Mouse (Mus musculus) E14TG2a.4 (cell line): Measurements from ENCODE around the gene Lemd2.

Experiments used
- CTCF ChIP-seq: conservative IDR thresholded peaks from 2 replicates; pipeline ENCODE4 v1.5.1; 2014; ENCODE audit warnings: low read length
- NANOG ChIP-seq: IDR thresholded peaks from 2 replicates; pipeline ENCODE4 v1.6.1; 2014; ENCODE audit warnings: borderline replicate concordance, low read length, mixed read lengths

DNA sequence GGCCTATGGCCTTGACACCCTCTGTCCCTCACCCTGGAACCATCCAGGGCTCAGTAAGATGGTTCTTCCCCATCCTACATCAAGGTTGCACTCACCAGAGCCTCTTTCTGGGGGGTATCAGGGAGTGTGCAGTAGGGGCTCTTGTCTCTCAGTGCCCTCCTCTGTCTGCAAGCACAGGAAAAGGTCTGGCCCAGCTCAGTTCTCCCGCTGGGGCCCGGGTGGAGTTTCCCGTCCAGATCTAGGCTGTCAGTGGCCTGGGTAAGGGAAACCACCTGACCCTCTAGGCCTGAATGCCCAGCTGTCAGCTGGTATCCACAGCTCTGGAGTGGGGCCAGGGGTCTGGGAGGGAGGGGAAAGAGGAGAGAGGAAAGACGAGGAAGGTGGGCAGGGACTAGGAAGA, 36.7 kb downstream of the Lemd2 start, which contains the start of gene Ip6k3:
- no peak for TF ChIP-seq NANOG
- no peak for TF ChIP-seq CTCF
